Mouse (Mus musculus): ENCODE data around the gene Nlrp9c. TPM values are rescaled to one million over a fixed set of nuclear protein-coding genes. Genes with fewer than 3 reads are reported as not detected.
"Not testable (repeated sequence)": the region's sequence is repeated elsewhere in the genome, so short reads cannot be mapped to it uniquely, and the experiment has no call there.

Nlrp9c gene
- polyA plus RNA-seq, 1 experiment from 2014 or later = not detected

DNA sequence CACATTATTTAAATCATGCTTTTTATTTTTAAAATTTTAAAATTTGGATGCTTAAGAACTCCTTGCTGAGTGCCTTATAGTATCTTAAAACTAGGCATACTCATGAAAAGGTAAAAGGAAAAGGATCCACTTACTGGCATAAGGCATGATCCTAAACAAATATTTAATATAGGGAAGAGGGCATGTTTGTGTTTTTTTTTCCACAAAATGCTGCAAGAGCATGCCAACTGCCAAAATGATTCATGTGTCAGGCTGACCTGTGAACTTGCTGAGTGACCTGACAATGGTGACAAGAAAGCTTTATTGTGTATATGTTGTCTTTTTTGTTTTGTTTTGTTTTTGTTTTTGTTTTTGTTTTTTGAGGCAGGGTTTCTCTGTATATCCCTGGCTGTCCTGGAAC lies 53.3 kb downstream of the Nlrp9c start:
- not testable (repeated sequence) for ATAC-seq (ENCODE audit: insufficient number of reproducible peaks, insufficient read depth, low FRiP score, low read depth); H3K9me3 ChIP-seq (ENCODE audit: control insufficient read depth, low read depth, low read length)

DNA sequence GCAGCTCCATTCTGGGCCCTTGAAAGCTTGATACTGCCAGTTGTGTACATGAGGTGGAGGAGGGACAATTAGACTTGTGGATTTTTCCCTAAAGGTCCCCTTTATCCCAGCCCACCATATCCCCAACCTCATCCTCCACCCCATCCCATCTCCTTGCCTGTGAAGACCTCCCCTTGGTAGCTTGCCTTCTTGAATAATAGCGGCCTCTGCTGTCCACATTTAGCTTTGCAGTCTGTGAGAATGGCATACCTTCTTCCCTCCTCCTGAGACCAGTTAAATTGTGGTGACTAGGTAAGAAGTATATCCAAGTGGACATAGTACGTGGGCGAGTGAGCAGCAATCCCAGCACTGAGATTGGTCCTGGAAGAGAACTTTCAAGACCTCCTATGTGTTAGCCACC lies 83.1 kb downstream of the Nlrp9c start:
- not testable (repeated sequence) for H3K27me3 ChIP-seq (ENCODE audit: control insufficient read depth, insufficient read depth, low read length); H3K4me3 ChIP-seq (ENCODE audit: low read depth, low read length); H3K4me1 ChIP-seq (ENCODE audit: control insufficient read depth, insufficient read depth, low read length); H3K9me3 ChIP-seq (ENCODE audit: control insufficient read depth, low read depth, low read length); H3K9ac ChIP-seq (replicated peaks; ENCODE audit: low read depth, low read length); ATAC-seq (ENCODE audit: insufficient number of reproducible peaks, insufficient read depth, low FRiP score, low read depth); H3K4me2 ChIP-seq (replicated peaks; ENCODE audit: low read depth, low read length); H3K36me3 ChIP-seq (ENCODE audit: control insufficient read depth, insufficient read depth, low read length); H3K27ac ChIP-seq (ENCODE audit: low read length)
- WGBS = 74% methylated on average over 3 of the region's 3 CpGs

More for the DNA sequence above, 53.3 kb downstream of the Nlrp9c start:
- not testable (repeated sequence) for H3K4me1 ChIP-seq (ENCODE audit: control insufficient read depth, insufficient read depth, low read length); H3K27me3 ChIP-seq (ENCODE audit: control insufficient read depth, insufficient read depth, low read length); H3K27ac ChIP-seq (ENCODE audit: low read length); H3K9ac ChIP-seq (replicated peaks; ENCODE audit: low read depth, low read length); H3K4me3 ChIP-seq (ENCODE audit: low read depth, low read length); H3K36me3 ChIP-seq (ENCODE audit: control insufficient read depth, insufficient read depth, low read length); H3K4me2 ChIP-seq (replicated peaks; ENCODE audit: low read depth, low read length)

DNA sequence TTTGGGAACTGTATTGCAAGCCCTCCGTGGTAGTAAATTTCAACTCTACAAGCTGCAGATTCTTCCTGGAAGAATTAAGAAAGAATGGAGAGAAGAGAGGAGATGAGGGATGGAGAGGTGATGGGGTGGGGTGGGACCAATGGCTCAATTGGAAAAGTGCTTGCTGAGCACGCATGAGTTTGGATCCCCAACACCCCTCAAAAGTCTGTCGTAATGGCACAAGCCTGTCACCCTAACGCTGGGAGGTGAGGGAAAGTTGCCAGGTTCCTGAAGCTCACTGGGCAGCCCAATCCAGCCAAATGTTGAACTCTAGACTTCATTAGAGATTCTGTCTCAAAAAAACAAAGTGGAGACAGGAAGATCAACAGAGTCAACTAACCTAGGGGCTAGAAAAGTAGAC lies 87.7 kb downstream of the Nlrp9c start:
- not testable (repeated sequence) for H3K36me3 ChIP-seq (ENCODE audit: control insufficient read depth, insufficient read depth, low read length); H3K4me3 ChIP-seq (ENCODE audit: low read depth, low read length); H3K27me3 ChIP-seq (ENCODE audit: control insufficient read depth, insufficient read depth, low read length); H3K27ac ChIP-seq (ENCODE audit: low read length); H3K9me3 ChIP-seq (ENCODE audit: control insufficient read depth, low read depth, low read length); H3K4me1 ChIP-seq (ENCODE audit: control insufficient read depth, insufficient read depth, low read length); ATAC-seq (ENCODE audit: insufficient number of reproducible peaks, insufficient read depth, low FRiP score, low read depth); H3K4me2 ChIP-seq (replicated peaks; ENCODE audit: low read depth, low read length); H3K9ac ChIP-seq (replicated peaks; ENCODE audit: low read depth, low read length)
- 90% methylated on average over 4 of the region's 4 CpGs for WGBS

DNA sequence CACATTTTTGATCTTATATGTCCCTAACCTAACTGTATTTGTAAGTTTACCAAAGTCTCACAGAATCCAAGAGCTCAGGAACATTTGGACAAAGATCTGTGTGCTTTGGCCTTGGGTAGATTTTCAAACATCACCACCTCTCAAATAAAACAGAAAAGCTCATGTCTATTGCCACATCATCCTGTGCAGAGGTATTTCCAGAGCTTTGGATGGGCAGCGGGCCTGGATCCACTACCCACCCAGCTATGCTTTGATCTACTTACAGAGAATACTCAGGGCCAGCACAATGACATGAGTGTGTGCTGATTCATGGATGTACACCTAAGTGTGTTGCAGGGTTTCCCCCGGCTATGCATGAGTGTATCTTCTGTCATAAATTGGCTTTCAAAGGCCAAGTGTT lies 88.3 kb downstream of the Nlrp9c start:
- not testable (repeated sequence) for H3K27ac ChIP-seq (ENCODE audit: low read length); ATAC-seq (ENCODE audit: insufficient number of reproducible peaks, insufficient read depth, low FRiP score, low read depth)

DNA sequence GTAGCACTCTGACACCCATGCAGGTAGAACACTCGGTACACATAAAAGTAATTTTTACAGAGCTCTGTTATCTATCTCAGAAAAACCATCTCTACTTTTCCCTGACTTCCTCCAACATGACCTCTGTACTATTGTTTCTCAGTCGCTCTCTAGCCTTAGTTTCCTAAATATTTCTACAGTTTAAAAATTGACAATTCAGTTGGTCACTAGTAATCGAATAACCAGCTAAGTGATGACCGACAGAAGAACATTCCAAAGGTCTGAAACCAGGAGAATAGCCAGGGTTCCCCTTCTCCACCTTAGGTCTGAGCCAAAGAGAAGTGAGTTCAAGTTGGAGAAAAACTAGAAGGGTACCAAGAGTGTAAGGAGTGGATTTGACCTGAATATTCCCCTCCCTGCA lies 91.7 kb downstream of the Nlrp9c start:
- H3K4me2 ChIP-seq (replicated peaks; ENCODE audit: low read depth, low read length); H3K27me3 ChIP-seq (ENCODE audit: control insufficient read depth, insufficient read depth, low read length); H3K9ac ChIP-seq (replicated peaks; ENCODE audit: low read depth, low read length); ATAC-seq (ENCODE audit: insufficient number of reproducible peaks, insufficient read depth, low FRiP score, low read depth); H3K36me3 ChIP-seq (ENCODE audit: control insufficient read depth, insufficient read depth, low read length); H3K4me3 ChIP-seq (ENCODE audit: low read depth, low read length); H3K4me1 ChIP-seq (ENCODE audit: control insufficient read depth, insufficient read depth, low read length); H3K27ac ChIP-seq (ENCODE audit: low read length); H3K9me3 ChIP-seq (ENCODE audit: control insufficient read depth, low read depth, low read length): not testable (repeated sequence)
- WGBS = 83% methylated on average over 4 of the region's 4 CpGs

More for the DNA sequence above, 88.3 kb downstream of the Nlrp9c start:
- not testable (repeated sequence) for H3K4me3 ChIP-seq (ENCODE audit: low read depth, low read length); H3K36me3 ChIP-seq (ENCODE audit: control insufficient read depth, insufficient read depth, low read length); H3K9ac ChIP-seq (replicated peaks; ENCODE audit: low read depth, low read length); H3K4me1 ChIP-seq (ENCODE audit: control insufficient read depth, insufficient read depth, low read length); H3K27me3 ChIP-seq (ENCODE audit: control insufficient read depth, insufficient read depth, low read length); H3K9me3 ChIP-seq (ENCODE audit: control insufficient read depth, low read depth, low read length); H3K4me2 ChIP-seq (replicated peaks; ENCODE audit: low read depth, low read length)
- 86% methylated on average over 2 of the region's 2 CpGs for WGBS

DNA sequence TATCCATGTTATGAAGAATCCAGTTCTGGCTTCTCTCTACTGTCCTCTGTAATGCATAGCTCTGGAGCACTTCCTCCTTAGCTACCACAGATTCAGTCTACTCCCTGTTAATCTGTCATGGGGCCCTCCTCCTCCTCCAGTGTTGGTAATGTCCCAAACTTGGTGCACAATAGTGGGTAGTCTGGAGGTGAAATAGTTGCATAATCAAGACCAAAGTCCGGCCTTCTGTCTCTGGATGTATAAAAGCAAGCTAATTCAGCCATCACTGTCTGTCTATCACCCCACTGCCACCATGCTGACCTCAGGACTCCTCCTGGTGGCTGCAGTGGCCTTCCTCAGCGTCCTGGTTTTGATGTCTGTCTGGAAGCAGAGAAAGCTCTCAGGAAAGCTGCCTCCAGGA lies 96.6 kb downstream of the Nlrp9c start, which contains the start of gene Cyp2a4:
Gene Cyp2a4, plus strand, starts transcription at position 244 of the 400 bp plus-strand sequence.
- H3K36me3 ChIP-seq (ENCODE audit: control insufficient read depth, insufficient read depth, low read length); ATAC-seq (ENCODE audit: insufficient number of reproducible peaks, insufficient read depth, low FRiP score, low read depth): not testable (repeated sequence)
- 58% methylated on average over 2 of the region's 2 CpGs for WGBS

DNA sequence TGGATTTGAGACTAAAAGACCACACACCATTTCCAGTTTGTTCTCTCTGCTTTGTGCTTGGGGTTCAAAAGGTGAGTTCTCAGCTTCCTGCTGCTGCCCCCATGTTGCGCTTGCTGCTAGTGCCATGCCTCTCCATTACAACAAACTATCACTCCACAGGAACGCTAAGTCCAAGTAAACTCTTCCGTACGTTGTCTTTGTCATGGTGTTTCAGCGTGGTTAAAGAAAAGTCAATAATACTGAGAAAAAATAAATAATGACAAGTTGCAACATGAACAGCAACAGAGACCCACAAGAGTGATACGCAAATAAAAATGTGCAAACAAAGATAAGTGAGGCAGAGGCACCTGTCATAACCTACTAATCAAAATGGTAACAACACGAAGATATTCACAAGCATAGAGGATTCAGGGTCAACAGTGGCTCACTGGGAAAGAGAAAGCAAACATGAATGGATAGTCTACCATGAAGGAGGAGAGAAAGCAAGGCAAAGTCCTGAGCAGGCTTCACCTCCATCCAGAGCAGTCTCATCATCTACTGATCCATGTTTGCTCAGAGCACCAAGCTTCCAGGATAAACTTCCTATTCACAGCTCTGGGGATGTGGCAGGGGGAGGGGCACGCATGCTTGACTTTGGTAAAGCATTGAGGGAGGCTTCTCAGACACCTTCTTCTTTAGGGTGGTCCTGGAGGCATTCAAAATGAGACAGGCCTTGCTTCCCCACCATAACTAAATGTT lies 99.9 kb downstream of the Nlrp9c start:
- H3K36me3 ChIP-seq (ENCODE audit: control insufficient read depth, insufficient read depth, low read length); H3K27me3 ChIP-seq (ENCODE audit: control insufficient read depth, insufficient read depth, low read length); ATAC-seq (ENCODE audit: insufficient number of reproducible peaks, insufficient read depth, low FRiP score, low read depth); H3K9me3 ChIP-seq (ENCODE audit: control insufficient read depth, low read depth, low read length); H3K9ac ChIP-seq (replicated peaks; ENCODE audit: low read depth, low read length); H3K4me1 ChIP-seq (ENCODE audit: control insufficient read depth, insufficient read depth, low read length); H3K4me2 ChIP-seq (replicated peaks; ENCODE audit: low read depth, low read length); H3K4me3 ChIP-seq (ENCODE audit: low read depth, low read length); H3K27ac ChIP-seq (ENCODE audit: low read length): not testable (repeated sequence)
- WGBS = 73% methylated on average over 8 of the region's 8 CpGs

More for the DNA sequence above, 96.6 kb downstream of the Nlrp9c start, which contains the start of gene Cyp2a4:
- not testable (repeated sequence) for H3K4me1 ChIP-seq (ENCODE audit: control insufficient read depth, insufficient read depth, low read length); H3K9ac ChIP-seq (replicated peaks; ENCODE audit: low read depth, low read length); H3K4me2 ChIP-seq (replicated peaks; ENCODE audit: low read depth, low read length); H3K4me3 ChIP-seq (ENCODE audit: low read depth, low read length); H3K9me3 ChIP-seq (ENCODE audit: control insufficient read depth, low read depth, low read length); H3K27me3 ChIP-seq (ENCODE audit: control insufficient read depth, insufficient read depth, low read length); H3K27ac ChIP-seq (ENCODE audit: low read length)
